Mouse (Mus musculus) intestine, postnatal 0 days (tissue): ENCODE data around the gene Acbd4. TPM values are rescaled to one million over a fixed set of nuclear protein-coding genes. Genes with fewer than 3 reads are reported as not detected.
A peak's percentile ranks its signal among the peaks of the same experiment; 100 is the strongest.

Experiments used
- ATAC-seq: fragments of 200-750 bp; cut with Nextera tagmentation; 2 replicates; pipeline ENCODE4 v1.8.0; 2017; ENCODE audit warnings: mild to moderate bottlenecking, moderate TSS enrichment, moderate library complexity
- H3K27ac ChIP-seq: fragments of 300-500 bp; sonication (generic); 2 replicates; pipeline ENCODE4 v1.5.1; 2014; ENCODE audit warnings: mild to moderate bottlenecking, low read depth, low read length, moderate library complexity
- H3K27me3 ChIP-seq: fragments of 300-500 bp; sonication (generic); replicated peaks from 2 replicates; pipeline ENCODE4 v1.6.1; 2014; ENCODE audit warnings: low read length, mixed read lengths; ENCODE audit not compliant: control insufficient read depth, insufficient read depth
- H3K36me3 ChIP-seq: fragments of 300-500 bp; sonication (generic); 2 replicates; pipeline ENCODE4 v1.6.1; 2014; ENCODE audit warnings: mild to moderate bottlenecking, moderate library complexity; ENCODE audit not compliant: control insufficient read depth, insufficient read depth
- H3K4me1 ChIP-seq: fragments of 300-500 bp; sonication (generic); replicated peaks from 2 replicates; pipeline ENCODE4 v1.6.1; 2014; ENCODE audit warnings: antibody characterized with exemption, low read length, mixed read lengths; ENCODE audit not compliant: control insufficient read depth, insufficient read depth
- H3K4me2 ChIP-seq: fragments of 300-500 bp; sonication (generic); replicated peaks from 2 replicates; pipeline ENCODE4 v1.6.1; 2014; ENCODE audit warnings: low read depth, mild to moderate bottlenecking, moderate library complexity
- H3K4me3 ChIP-seq: fragments of 300-500 bp; sonication (generic); 2 replicates; pipeline ENCODE4 v1.5.1; 2014; ENCODE audit warnings: low read depth, low read length
- H3K9ac ChIP-seq: fragments of 300-500 bp; sonication (generic); 2 replicates; pipeline ENCODE4 v1.6.1; 2014; ENCODE audit warnings: mild to moderate bottlenecking, low read depth, low read length
- H3K9me3 ChIP-seq: fragments of 300-500 bp; sonication (generic); 2 replicates; pipeline ENCODE4 v1.6.1; 2016; ENCODE audit warnings: mixed run types; ENCODE audit not compliant: control insufficient read depth
- CTCF ChIP-seq: sonication (generic); IDR thresholded peaks from 2 replicates; pipeline ENCODE4 v1.5.1; 2016; ENCODE audit warnings: low read depth, mild to moderate bottlenecking, control low read depth, antibody characterized with exemption, moderate library complexity
- WGBS: fragments of 180-500 bp; shearing (Covaris S2); extraction: QIAGEN DNeasy Blood & Tissue Kit; methylation state at CpG from one replicate; pipeline ENCODE4 v1.1.7; 2014; 5-methylcytosine and 5-hydroxymethylcytosine counted together
- polyA plus RNA-seq: library from polyadenylated mRNA; unstranded; fragments of >200 nt; fragmentation: Nextera tagmentation; extraction: Ambion mirVana; gene quantifications from 2 replicates; pipeline ENCODE4 v1.2.1, GENCODE M21; 2015

Gene Acbd4
- polyA plus RNA-seq, 1 experiment from 2014 or later, result 75.9 TPM

DNA sequence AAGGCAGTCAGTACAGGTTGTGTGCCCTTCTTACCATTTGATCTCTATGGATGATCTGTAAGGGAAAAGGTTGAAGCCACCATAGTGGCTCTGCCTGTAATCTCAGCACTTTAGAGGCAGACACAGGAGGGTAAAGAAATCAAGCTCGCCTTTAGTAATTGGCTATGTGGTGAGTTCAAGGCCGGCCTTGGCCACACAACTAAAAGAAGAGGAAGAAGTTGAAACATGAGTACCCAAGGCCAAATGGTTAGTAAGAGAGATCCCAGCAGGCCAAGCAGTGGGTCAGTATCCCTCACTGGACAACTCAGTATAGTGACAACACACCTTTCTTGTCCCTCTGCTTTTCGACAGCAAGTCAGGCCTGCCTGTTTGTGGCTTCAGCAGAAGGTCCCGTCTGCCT, 48.3 kb downstream of the Acbd4 start:
- TF ChIP-seq CTCF, result no peak

DNA sequence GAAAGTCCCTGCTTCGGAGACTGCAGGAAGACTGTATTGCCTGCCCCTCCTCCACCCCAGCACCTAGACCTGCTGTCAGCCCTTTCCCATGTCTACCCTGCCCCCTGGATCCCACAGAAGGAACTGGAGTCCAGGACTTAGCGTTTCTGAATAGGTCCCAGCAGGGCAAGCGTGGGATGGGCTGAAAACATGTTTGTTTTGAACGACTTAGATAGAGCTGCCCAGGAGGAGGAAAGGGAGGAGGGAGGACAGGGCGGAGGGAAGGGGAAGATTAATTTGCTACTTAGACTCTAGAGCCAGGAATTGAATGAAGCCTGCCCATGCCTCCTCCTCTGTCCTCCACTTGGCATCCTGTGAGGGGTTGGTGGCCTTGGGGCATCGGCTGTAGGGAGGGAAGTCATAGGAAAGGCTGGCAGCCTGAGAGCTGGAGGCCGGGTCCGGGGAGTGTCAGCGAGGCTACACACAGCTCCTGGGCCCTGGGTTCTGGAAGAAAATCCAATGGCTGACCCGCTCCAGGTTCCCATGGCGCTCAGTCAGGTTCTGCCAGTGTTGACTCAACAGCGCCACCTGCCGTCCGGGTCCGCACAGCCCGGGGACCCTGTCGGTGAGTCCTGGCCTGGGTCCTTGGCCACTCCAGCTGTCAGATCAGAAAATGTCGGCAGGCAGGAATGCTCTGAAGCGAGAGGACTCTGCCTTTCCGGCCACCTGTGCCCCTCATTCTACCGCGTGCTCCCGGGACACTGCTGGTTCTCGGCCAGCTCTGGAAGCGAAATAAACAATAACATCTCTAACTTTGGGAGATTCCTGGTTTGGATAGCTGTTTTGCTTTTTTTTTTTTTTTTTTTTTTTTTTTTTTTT, 57.4 kb downstream of the Acbd4 start:
- Histone ChIP-seq H3K9me3 (no peaks in the 10 kb centered on the region), H3K9ac (0 out of 2 replicates have a peak overlapping the region, but pooled peaks have one; percentile 23), H3K36me3 (no peaks in the 10 kb centered on the region), H3K27me3 (no peaks in the 10 kb centered on the region), H3K27ac (peak overlapping the region; percentile 30; the same call in 1 of the 2 replicates), H3K4me2 (peak overlapping the region; percentile 82), H3K4me1 (no peaks in the 10 kb centered on the region), H3K4me3 (peak overlapping the region; percentile 33)
- ATAC-seq, result peak; percentile 96
- peak; percentile 96 for TF ChIP-seq CTCF
- 2% methylated on average over 25 of the region's 25 CpGs for WGBS

More for the DNA sequence above, 48.3 kb downstream of the Acbd4 start:
- Histone ChIP-seq H3K9me3 (no peaks in the 10 kb centered on the region), H3K4me1 (0 out of 2 replicates have a peak, but pooled peaks cover 2% of the 10 kb centered on the region), H3K27ac (no peak overlapping the region), H3K4me3 (no peak overlapping the region), H3K36me3 (no peaks in the 10 kb centered on the region), H3K27me3 (no peaks in the 10 kb centered on the region), H3K4me2 (no peak overlapping the region), H3K9ac (no peak overlapping the region)
- 94% methylated on average over 4 of the region's 4 CpGs for WGBS
- ATAC-seq, result no peak

- Histone ChIP-seq H3K4me3 (no peak overlapping the region), H3K27ac (no peak overlapping the region), H3K36me3 (no peaks in the 10 kb centered on the region), H3K27me3 (no peaks in the 10 kb centered on the region), H3K9me3 (no peaks in the 10 kb centered on the region), H3K4me1 (no peaks in the 10 kb centered on the region), H3K4me2 (no peak overlapping the region), H3K9ac (no peak overlapping the region)
- no peak for TF ChIP-seq CTCF
- 90% methylated on average over 11 of the region's 11 CpGs for WGBS
- no peak for ATAC-seq
Measured at GRCm38 (mm10) chr11:103160738-103161137, 59.3 kb downstream of the Acbd4 start.

- no peak overlapping the region for H3K4me2 ChIP-seq
- no peaks in the 10 kb centered on the region for H3K27me3 ChIP-seq
- H3K4me3 ChIP-seq, result no peak overlapping the region
- no peaks in the 10 kb centered on the region for H3K4me1 ChIP-seq
- 78% methylated on average over 7 of the region's 7 CpGs for WGBS
- TF ChIP-seq CTCF, result peak; percentile 52
- H3K36me3 ChIP-seq, result no peaks in the 10 kb centered on the region
- no peak overlapping the region for H3K27ac ChIP-seq
- no peak overlapping the region for H3K9ac ChIP-seq
- no peaks in the 10 kb centered on the region for H3K9me3 ChIP-seq
- no peak for ATAC-seq
Measured at GRCm38 (mm10) chr11:103161449-103161848, 60.0 kb downstream of the Acbd4 start.

Other genes starting within 250 kb of the Acbd4 start
- 50.9 and 56.0 TPM in 2 replicates for gene Eftud2, start 220.7 kb upstream of the Acbd4 start, polyA plus RNA-seq
- gene Ccdc103, start 220.5 kb upstream of the Acbd4 start, polyA plus RNA-seq, result 0.20 and 0.50 TPM in 2 replicates
- not detected in 2 replicates for gene Fam187a, start 216.5 kb upstream of the Acbd4 start, polyA plus RNA-seq
- gene Gfap, start 200.8 kb upstream of the Acbd4 start, polyA plus RNA-seq, result 0.14 and 0.17 TPM in 2 replicates
- 0.88 and 1.1 TPM in 2 replicates for gene Kif18b, start 176.6 kb upstream of the Acbd4 start, polyA plus RNA-seq
- 0.85 and 1.1 TPM in 2 replicates for gene C1ql1, start 155.0 kb upstream of the Acbd4 start, polyA plus RNA-seq
- gene Nmt1, start 73.5 kb upstream of the Acbd4 start, polyA plus RNA-seq, result 58.4 and 63.1 TPM in 2 replicates
- gene Dcakd, start 73.3 kb upstream of the Acbd4 start, polyA plus RNA-seq, result 40.4 and 45.9 TPM in 2 replicates
- 1.0 and 1.5 TPM in 2 replicates for gene Plcd3, start within 50 bp of the Acbd4 start, polyA plus RNA-seq
- gene Hexim1, start 14.5 kb downstream of the Acbd4 start, polyA plus RNA-seq, result 4.6 and 6.0 TPM in 2 replicates
- gene Hexim2, start 30.7 kb downstream of the Acbd4 start, polyA plus RNA-seq, result 3.5 and 5.3 TPM in 2 replicates
- gene Fmnl1, start 69.4 kb downstream of the Acbd4 start, polyA plus RNA-seq, result 0.80 and 1.0 TPM in 2 replicates
- gene 1700023F06Rik, start 106.9 kb downstream of the Acbd4 start, polyA plus RNA-seq, result 0.35 and 0.77 TPM in 2 replicates
- not detected in 2 replicates for gene Spata32, start 116.8 kb downstream of the Acbd4 start, polyA plus RNA-seq
- 1.6 TPM in 2 replicates for gene Map3k14, start 165.8 kb downstream of the Acbd4 start, polyA plus RNA-seq